Mouse (Mus musculus): Measurements from ENCODE around the gene Gm13285. TPM values are rescaled to one million over a fixed set of nuclear protein-coding genes. Genes with fewer than 3 reads are reported as not detected.

Gm13285 gene
- total RNA-seq, 2 experiments from 2014 or later: 0.36 TPM; not detected in 1

Other genes starting within 250 kb of the Gm13285 start
- gene Ifna15, start 241.4 kb upstream of the Gm13285 start, total RNA-seq (2023): not detected
- gene Ifna14, start 227.9 kb upstream of the Gm13285 start, total RNA-seq (2023): not detected
- gene Ifna9, start 207.3 kb upstream of the Gm13285 start, total RNA-seq (2023): not detected
- gene Ifna12, start 196.3 kb upstream of the Gm13285 start, total RNA-seq (2023): not detected
- not detected for gene C87499, start 165.3 kb upstream of the Gm13285 start, total RNA-seq (2023)
- gene Ifna13, start 155.2 kb upstream of the Gm13285 start, total RNA-seq (2023): not detected
- not detected for gene Ifna16, start 122.7 kb upstream of the Gm13285 start, total RNA-seq (2023)
- gene Ifna2, start 115.8 kb upstream of the Gm13285 start, total RNA-seq (2023): not detected
- not detected for gene Ifnab, start 108.3 kb upstream of the Gm13285 start, total RNA-seq (2023)
- gene Gm26566, start 77.9 kb upstream of the Gm13285 start, total RNA-seq (2023): under 1 TPM; 0.37 to 0.58 TPM
- gene Klhl9, start 77.2 kb upstream of the Gm13285 start, total RNA-seq (2023): 10 to 100 TPM; 49.2 to 57.1 TPM
- not detected for gene Gm13271, start 44.8 kb upstream of the Gm13285 start, total RNA-seq (2023)
- not detected for gene Gm13283, start 39.5 kb upstream of the Gm13285 start, total RNA-seq (2023)
- under 1 TPM in 1 of 2 experiments, not detected in 1; 0.38 TPM for gene Gm13290, start 25.8 kb upstream of the Gm13285 start, total RNA-seq (2023)
- not detected for gene Gm13289, start 22.7 kb upstream of the Gm13285 start, total RNA-seq (2023)
- not detected for gene Gm13272, start 19.8 kb upstream of the Gm13285 start, total RNA-seq (2023)
- gene Ifnz, start 17.5 kb upstream of the Gm13285 start, total RNA-seq (2023): not detected
- gene Gm13276, start 14.0 kb upstream of the Gm13285 start, total RNA-seq (2023): not detected
- not detected for gene Gm13277, start 11.0 kb upstream of the Gm13285 start, total RNA-seq (2023)
- gene Gm13278, start 8.1 kb upstream of the Gm13285 start, total RNA-seq (2023): not detected
- gene Gm13275, start 5.2 kb upstream of the Gm13285 start, total RNA-seq (2023): not detected
- not detected for gene Gm13279, start 2.3 kb upstream of the Gm13285 start, total RNA-seq (2023)
- not detected for gene Gm13287, start 3.6 kb downstream of the Gm13285 start, total RNA-seq (2023)
- gene Gm13288, start 5.9 kb downstream of the Gm13285 start, total RNA-seq (2023): not detected
- gene Ifna7, start 16.6 kb downstream of the Gm13285 start, total RNA-seq (2023): not detected
- not detected for gene Ifna11, start 20.3 kb downstream of the Gm13285 start, total RNA-seq (2023)
- not detected for gene Ifna6, start 27.8 kb downstream of the Gm13285 start, total RNA-seq (2023)
- gene Ifna5, start 35.9 kb downstream of the Gm13285 start, total RNA-seq (2023): not detected
- gene Ifna4, start 42.2 kb downstream of the Gm13285 start, total RNA-seq (2023): not detected
- not detected for gene Ifna1, start 50.4 kb downstream of the Gm13285 start, total RNA-seq (2023)
- not detected for gene Ifne, start 80.5 kb downstream of the Gm13285 start, total RNA-seq (2023)